8 mouse cellular contexts compared by ENCODE assay signal in the genomic region with DNA sequence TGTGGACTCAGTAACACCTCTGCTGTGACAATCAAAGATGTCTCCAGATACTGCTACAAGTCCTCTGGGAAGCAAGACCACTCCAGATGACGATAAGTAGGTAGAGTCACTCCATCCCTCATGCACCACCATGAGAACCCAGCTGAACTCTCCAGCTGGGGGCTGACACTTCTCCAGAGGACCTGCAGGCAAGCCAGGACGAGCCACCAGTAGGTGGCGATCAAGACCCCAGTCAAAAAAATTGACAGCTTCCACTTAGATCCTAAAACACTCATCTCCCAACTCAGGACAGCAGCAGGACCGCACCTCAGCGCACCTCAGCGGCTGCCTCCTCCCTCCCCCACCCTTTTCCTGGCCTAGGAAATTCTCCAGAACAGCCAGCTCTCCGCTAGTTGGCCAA. TPM values are rescaled to one million over a fixed set of nuclear protein-coding genes. Genes with fewer than 3 reads are reported as not detected.
DNase-seq lines count a peak whose midpoint lies in the region; ATAC-seq and TF ChIP-seq lines count a peak whose summit lies in the region.

No protein-coding gene starts in this region.

- ATAC-seq in heart, postnatal 0 days (ENCODE audit: insufficient read depth, low read depth) = peak; percentile 57
- peak; percentile 56; the same call in 1 of the 2 replicates for ATAC-seq in lung, embryonic 14.5 days (ENCODE audit: insufficient read depth)
- ATAC-seq in inflammation-experienced regulatory T-cells, adult 6 months = no peak

- peak; percentile 59 for TF ChIP-seq CTCF in E14TG2a.4 (conservative IDR thresholded peaks at IDR 0.05; ENCODE audit: low read length)
- peak; percentile 63 for TF ChIP-seq CTCF in heart, postnatal 0 days (IDR thresholded peaks at IDR 0.05; ENCODE audit: low read depth)
- TF ChIP-seq CTCF in lung, embryonic 14.5 days (IDR thresholded peaks at IDR 0.05; ENCODE audit: low read depth) = peak; percentile 78

- H3K4me1 ChIP-seq in E14TG2a.4 (replicated peaks; ENCODE audit: low read depth, low read length) = peaks cover 27% of the 10 kb centered on the region
- no peaks in the 10 kb centered on the region for H3K4me1 ChIP-seq in heart, postnatal 0 days (ENCODE audit: control insufficient read depth, insufficient read depth)
- H3K4me1 ChIP-seq in lung, embryonic 14.5 days (ENCODE audit: insufficient read depth) = no peaks in the 10 kb centered on the region

- H3K36me3 ChIP-seq in E14TG2a.4 (ENCODE audit: insufficient read depth, low read length) = no peaks in the 10 kb centered on the region
- no peaks in the 10 kb centered on the region for H3K36me3 ChIP-seq in heart, postnatal 0 days (replicated peaks; ENCODE audit: control insufficient read depth, insufficient read depth, low read length)
- H3K36me3 ChIP-seq in lung, embryonic 14.5 days (ENCODE audit: insufficient read depth) = no peaks in the 10 kb centered on the region

- H3K27ac ChIP-seq in heart, postnatal 0 days (ENCODE audit: low read depth) = no peak overlapping the region
- H3K27ac ChIP-seq in lung, embryonic 14.5 days (ENCODE audit: low read depth) = no peak overlapping the region

- H3K4me2 ChIP-seq in heart, postnatal 0 days (ENCODE audit: low read depth, low read length) = no peak overlapping the region
- H3K4me2 ChIP-seq in lung, embryonic 14.5 days = no peak overlapping the region

- no peak for TF ChIP-seq EP300 in heart, postnatal 0 days (IDR thresholded peaks at IDR 0.05; ENCODE audit: low read depth)

- H3K4me3 ChIP-seq in E14TG2a.4 (replicated peaks; ENCODE audit: low read length) = no peak overlapping the region
- H3K4me3 ChIP-seq in heart, postnatal 0 days (ENCODE audit: low read depth, low read length) = no peak overlapping the region
- H3K4me3 ChIP-seq in lung, embryonic 14.5 days (ENCODE audit: low read depth, low read length) = no peak overlapping the region

- no peak overlapping the region for H3K9ac ChIP-seq in heart, postnatal 0 days (replicated peaks; ENCODE audit: low read depth, low read length)
- H3K9ac ChIP-seq in lung, embryonic 14.5 days = no peak overlapping the region

- no peaks in the 10 kb centered on the region for H3K27me3 ChIP-seq in E14TG2a.4 (ENCODE audit: insufficient read depth, low read length)
- H3K27me3 ChIP-seq in heart, postnatal 0 days (ENCODE audit: control insufficient read depth, insufficient read depth, low read length) = no peaks in the 10 kb centered on the region
- H3K27me3 ChIP-seq in lung, embryonic 14.5 days (ENCODE audit: insufficient read depth, low read length) = no peaks in the 10 kb centered on the region

- DNase-seq in adrenal gland, postnatal 10 days = peak; percentile 80
- DNase-seq in embryo, embryonic 9.5 days (ENCODE audit: extremely low spot score) = peak; percentile 68
- DNase-seq in heart, postnatal 0 days (ENCODE audit: low spot score) = peak; percentile 55
- peak; percentile 64 to 87 for DNase-seq in kidney, postnatal 36 days
- DNase-seq in lung, embryonic 14.5 days = peak; percentile 83
- DNase-seq in ovary, postnatal 14 days (ENCODE audit: low spot score) = peak; percentile 61

- H3K9me3 ChIP-seq in E14TG2a.4 (ENCODE audit: low read length) = no peaks in the 10 kb centered on the region
- H3K9me3 ChIP-seq in heart, postnatal 0 days (replicated peaks; ENCODE audit: control insufficient read depth, low read length) = no peaks in the 10 kb centered on the region
- H3K9me3 ChIP-seq in lung, embryonic 14.5 days (ENCODE audit: low read depth, low read length) = no peaks in the 10 kb centered on the region

- WGBS in heart, postnatal 0 days = 6% methylated on average over 7 of the region's 7 CpGs
- 10% methylated on average over 7 of the region's 7 CpGs for WGBS in lung, embryonic 14.5 days

RNA-seq across cellular contexts. Expression of gene Cacnb4, which starts 43.8 kb away (rescaled TPM):
- total RNA-seq in adrenal gland, postnatal 10 days (2021) = 1 to 10 TPM in 1 of 2 experiments, under 1 TPM in 1; 0.36 to 1.4 TPM
- 0.69 and 0.73 TPM in 2 replicates for total RNA-seq in heart, postnatal 0 days (2014; rRNA removed; ENCODE audit: low replicate concordance)
- 0.48 and 0.56 TPM in 2 replicates for polyA plus RNA-seq in heart, postnatal 0 days (2015; fragmentation: Nextera tagmentation; extraction: Ambion mirVana)
- polyA plus RNA-seq in lung, embryonic 14.5 days (2014; fragmentation: Nextera tagmentation; extraction: Ambion mirVana) = 0.39 and 0.96 TPM in 2 replicates
- polyA plus RNA-seq in inflammation-experienced regulatory T-cells, adult 6 months (2017; shearing (Covaris generic)) = under 1 TPM; 0.13 to 0.58 (median 0.30) TPM
